Mouse (Mus musculus) kidney, embryonic 16.5 days (tissue): Measurements from ENCODE around the gene Traf3ip1. TPM values are rescaled to one million over a fixed set of nuclear protein-coding genes. Genes with fewer than 3 reads are reported as not detected.

Experiments used
- ATAC-seq: fragments of 200-750 bp; cut with Nextera tagmentation; 2 replicates; pipeline ENCODE4 v1.8.0; 2017; ENCODE audit warnings: moderate TSS enrichment; ENCODE audit not compliant: low FRiP score, low TSS enrichment
- H3K27ac ChIP-seq: fragments of 300-500 bp; sonication (generic); 2 replicates; pipeline ENCODE4 v1.5.1; 2014; ENCODE audit warnings: low read length
- H3K27me3 ChIP-seq: fragments of 300-500 bp; sonication (generic); 2 replicates; pipeline ENCODE4 v1.6.1; 2014; ENCODE audit warnings: low read length, control low read depth, mixed read lengths; ENCODE audit not compliant: insufficient read depth
- H3K36me3 ChIP-seq: fragments of 300-500 bp; sonication (generic); 2 replicates; pipeline ENCODE4 v1.6.1; 2014; ENCODE audit warnings: low read length, control low read depth, mixed read lengths; ENCODE audit not compliant: insufficient read depth
- H3K4me1 ChIP-seq: fragments of 300-500 bp; sonication (generic); 2 replicates; pipeline ENCODE4 v1.6.1; 2014; ENCODE audit warnings: low read length, control low read depth, mixed read lengths; ENCODE audit not compliant: insufficient read depth
- H3K4me2 ChIP-seq: fragments of 300-500 bp; sonication (generic); replicated peaks from 2 replicates; pipeline ENCODE4 v1.6.1; 2014; ENCODE audit warnings: low read depth, low read length
- H3K4me3 ChIP-seq: fragments of 300-500 bp; sonication (generic); 2 replicates; pipeline ENCODE4 v1.5.1; 2014; ENCODE audit warnings: mild to moderate bottlenecking, low read length
- H3K9ac ChIP-seq: fragments of 300-500 bp; sonication (generic); replicated peaks from 2 replicates; pipeline ENCODE4 v1.6.1; 2014; ENCODE audit warnings: low read length
- H3K9me3 ChIP-seq: fragments of 300-500 bp; sonication (generic); 2 replicates; pipeline ENCODE4 v1.6.1; 2016; ENCODE audit warnings: low read length, control low read depth
- WGBS: fragments of 180-500 bp; shearing (Covaris S2); extraction: QIAGEN DNeasy Blood & Tissue Kit; methylation state at CpG from one replicate; pipeline ENCODE4 v1.1.7; 2014; 5-methylcytosine and 5-hydroxymethylcytosine counted together
- polyA plus RNA-seq: library from polyadenylated mRNA; unstranded; fragments of >200 nt; fragmentation: Nextera tagmentation; extraction: Ambion mirVana; gene quantifications from 2 replicates; pipeline ENCODE4 v1.2.1, GENCODE M21; 2015

The Traf3ip1 gene
- 10.7 and 11.3 TPM in 2 replicates for polyA plus RNA-seq

DNA sequence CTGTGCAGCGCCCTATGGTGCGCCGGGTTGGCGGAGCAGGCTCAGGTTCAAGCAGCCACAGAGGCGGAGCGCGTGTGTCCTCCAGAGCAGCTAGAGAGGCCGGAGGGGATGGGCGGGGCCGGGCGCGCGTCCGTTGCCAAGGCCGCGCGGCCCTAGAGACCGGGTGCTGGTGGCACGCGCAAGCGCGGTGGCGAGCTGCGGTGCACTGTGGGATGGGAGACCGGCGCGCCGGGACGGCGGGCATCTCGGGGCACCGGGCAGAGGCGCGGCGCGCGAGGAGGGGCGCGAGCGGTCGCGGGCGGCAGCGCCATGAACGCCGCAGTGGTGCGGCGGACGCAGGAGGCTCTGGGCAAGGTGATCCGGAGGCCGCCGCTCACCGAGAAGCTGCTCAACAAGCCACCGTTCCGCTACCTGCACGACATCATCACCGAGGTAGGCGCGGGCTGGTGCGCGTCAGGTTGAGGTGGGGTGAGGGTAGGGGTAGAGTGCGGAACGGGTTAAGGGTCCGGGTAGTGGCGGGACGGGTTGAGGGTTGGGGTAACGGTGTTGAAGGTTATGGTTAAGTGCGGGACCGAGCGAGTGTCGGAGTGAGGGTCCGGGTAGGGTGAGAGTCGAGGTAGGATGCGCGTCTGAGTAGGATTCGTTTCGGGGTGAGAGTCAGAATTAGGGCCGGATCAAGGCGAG lies at the start of gene Traf3ip1:
Traf3ip1 (plus strand) TSS at position 191 of the 684 bp plus-strand sequence.
- Histone ChIP-seq H3K4me3 (peak within 1 kb of the TSS; percentile 91), H3K36me3 (no peaks in the 10 kb centered on the region)

DNA sequence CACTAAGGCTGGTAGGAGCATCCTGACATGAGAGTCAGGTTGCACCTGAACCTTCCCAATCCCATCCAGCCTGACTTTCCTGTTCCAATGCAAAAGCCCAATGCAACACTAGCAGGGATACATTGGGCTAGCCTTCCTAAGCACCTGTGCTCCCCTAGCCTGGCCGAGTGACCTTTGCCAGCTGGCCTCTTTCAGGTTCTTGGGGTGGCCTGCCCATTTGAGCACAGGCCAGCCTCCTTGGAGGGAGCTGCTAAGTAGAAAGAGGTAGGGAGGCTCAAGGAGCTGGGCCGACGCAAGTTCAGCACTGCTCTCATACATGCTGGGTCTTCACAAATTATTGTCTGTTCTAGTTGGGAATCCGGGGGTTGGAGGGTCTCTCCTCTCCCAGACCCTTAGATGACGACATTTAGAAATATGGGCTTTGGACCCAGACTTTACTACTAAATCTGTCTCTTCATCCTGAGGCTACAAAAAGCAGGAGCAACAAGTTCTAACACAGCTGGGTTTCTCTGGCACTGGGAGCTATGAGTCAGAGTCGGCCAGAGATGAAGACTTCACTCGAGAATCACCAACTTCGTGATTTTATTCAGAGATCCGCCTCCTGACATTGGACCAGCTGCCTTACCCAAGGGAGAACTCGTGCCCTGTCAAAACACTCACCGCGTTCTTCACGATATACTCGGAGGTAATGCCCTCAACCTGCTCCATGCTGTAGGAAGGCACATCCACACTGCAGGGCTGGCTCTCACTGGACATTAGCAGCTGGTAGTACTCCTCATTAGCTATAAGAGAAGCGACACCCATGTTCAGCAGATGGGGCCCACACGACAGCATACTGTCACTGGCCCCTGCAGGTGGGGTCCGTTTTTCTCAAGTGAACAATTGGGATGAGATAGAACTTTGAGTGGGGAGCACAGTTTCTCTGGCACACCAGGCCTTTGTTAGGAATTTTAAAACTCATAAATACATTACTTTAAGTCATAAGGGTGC lies 49.3 kb upstream of the Traf3ip1 start:
- peak overlapping the region; percentile 67; the same call in 1 of the 2 replicates for H3K27ac ChIP-seq
- ATAC-seq: no peak
- H3K4me3 ChIP-seq: no peak overlapping the region
- no peak overlapping the region for H3K9ac ChIP-seq
- H3K27me3 ChIP-seq: no peaks in the 10 kb centered on the region
- H3K36me3 ChIP-seq: peaks cover 15% of the 10 kb centered on the region
- peaks cover 7% of the 10 kb centered on the region for H3K9me3 ChIP-seq
- H3K4me2 ChIP-seq: no peak overlapping the region
- 85% methylated on average over 17 of the region's 17 CpGs for WGBS
- peaks cover 13% of the 10 kb centered on the region for H3K4me1 ChIP-seq

More for the DNA sequence above, at the start of gene Traf3ip1:
- peak within 1 kb of the TSS; percentile 89 for H3K4me2 ChIP-seq
- H3K27ac ChIP-seq: no peak within 1 kb of the TSS
- no peaks in the 10 kb centered on the region for H3K27me3 ChIP-seq
- under 1% methylated on average over 79 of the region's 79 CpGs for WGBS
- peak within 1 kb of the TSS; percentile 91 for H3K9ac ChIP-seq
- no peaks in the 10 kb centered on the region for H3K9me3 ChIP-seq
- H3K4me1 ChIP-seq: peaks cover 15% of the 10 kb centered on the region
- peak; percentile 99 for ATAC-seq

DNA sequence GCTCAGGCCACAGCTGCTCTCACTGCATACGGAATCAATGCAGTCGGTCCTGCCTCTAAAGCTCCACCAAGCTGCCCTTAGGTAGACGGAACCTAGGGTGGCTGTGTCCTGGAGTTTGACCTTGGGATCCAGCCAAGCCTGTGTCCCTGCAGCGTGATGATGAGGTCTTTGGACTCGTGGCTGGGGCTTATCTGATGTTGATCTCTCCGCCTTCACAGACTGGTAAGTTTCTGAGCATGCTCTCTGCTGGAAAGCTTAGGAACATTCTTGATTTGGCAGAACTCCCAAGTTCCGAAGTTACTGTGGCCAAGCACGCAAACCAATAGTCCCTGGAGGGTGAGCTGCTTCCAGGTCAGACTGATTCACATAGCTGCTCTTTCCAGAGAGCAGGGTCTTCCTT lies 48.4 kb upstream of the Traf3ip1 start:
- peak overlapping the region; percentile 29; the same call in 1 of the 2 replicates for H3K9ac ChIP-seq
- H3K9me3 ChIP-seq: peaks cover 7% of the 10 kb centered on the region
- H3K36me3 ChIP-seq: peaks cover 15% of the 10 kb centered on the region
- no peak overlapping the region for H3K4me2 ChIP-seq
- WGBS: 55% methylated on average over 8 of the region's 8 CpGs
- H3K4me3 ChIP-seq: no peak overlapping the region
- peaks cover 16% of the 10 kb centered on the region for H3K4me1 ChIP-seq
- H3K27ac ChIP-seq: peak overlapping the region; percentile 67
- peak; percentile 55; the same call in 1 of the 2 replicates for ATAC-seq
- no peaks in the 10 kb centered on the region for H3K27me3 ChIP-seq

DNA sequence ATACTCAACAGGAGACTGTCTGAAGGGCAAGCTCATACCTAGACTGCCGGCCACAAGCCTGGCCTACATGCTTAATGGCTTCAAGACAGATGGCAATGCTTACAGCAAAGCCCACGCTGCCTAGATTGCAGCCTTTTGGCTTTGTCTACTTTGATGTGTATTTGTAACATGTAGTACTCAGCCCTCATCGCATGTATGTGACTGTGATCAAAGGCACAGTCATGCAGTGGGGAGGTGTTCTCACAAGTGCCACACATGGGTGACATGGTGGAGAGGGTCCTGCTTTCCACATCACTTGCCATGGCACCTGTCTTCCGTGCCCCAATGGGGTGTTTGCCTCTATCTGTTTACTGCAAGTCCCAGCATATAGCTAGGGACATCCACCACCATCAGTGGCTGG lies 47.9 kb upstream of the Traf3ip1 start:
- H3K4me2 ChIP-seq: no peak overlapping the region
- peaks cover 7% of the 10 kb centered on the region for H3K9me3 ChIP-seq
- peaks cover 20% of the 10 kb centered on the region for H3K4me1 ChIP-seq
- H3K36me3 ChIP-seq: peaks cover 15% of the 10 kb centered on the region
- no peaks in the 10 kb centered on the region for H3K27me3 ChIP-seq
- peak overlapping the region; percentile 29; the same call in 1 of the 2 replicates for H3K9ac ChIP-seq
- peak overlapping the region; percentile 67 for H3K27ac ChIP-seq
- 79% methylated on average over 4 of the region's 4 CpGs for WGBS
- no peak overlapping the region for H3K4me3 ChIP-seq
- no peak for ATAC-seq

DNA sequence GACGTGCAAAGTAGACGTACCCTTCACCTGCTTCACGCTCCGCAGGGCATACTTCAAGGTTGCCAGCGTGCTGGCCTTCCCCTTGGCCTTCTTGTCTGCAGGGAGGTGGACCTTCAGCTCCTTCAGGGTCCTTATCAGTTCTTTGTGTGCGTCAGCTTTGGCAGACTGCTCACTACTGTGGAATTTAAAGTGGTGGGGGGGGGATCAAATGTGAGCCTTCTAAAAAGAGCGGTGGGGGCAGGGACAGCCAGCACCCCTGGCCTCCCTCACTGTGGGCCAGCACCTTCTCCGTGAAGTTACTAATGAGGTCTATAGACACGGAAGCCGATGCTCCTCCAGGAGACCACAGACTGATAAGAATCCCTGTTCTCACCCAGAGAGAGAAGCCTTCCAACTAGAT lies 45.8 kb upstream of the Traf3ip1 start:
- no peak overlapping the region for H3K9ac ChIP-seq
- no peaks in the 10 kb centered on the region for H3K27me3 ChIP-seq
- H3K27ac ChIP-seq: no peak overlapping the region
- H3K4me1 ChIP-seq: peaks cover 31% of the 10 kb centered on the region
- H3K4me2 ChIP-seq: no peak overlapping the region
- no peak for ATAC-seq
- H3K36me3 ChIP-seq: peaks cover 15% of the 10 kb centered on the region
- 79% methylated on average over 10 of the region's 10 CpGs for WGBS
- H3K4me3 ChIP-seq: no peak overlapping the region
- peaks cover 7% of the 10 kb centered on the region for H3K9me3 ChIP-seq

DNA sequence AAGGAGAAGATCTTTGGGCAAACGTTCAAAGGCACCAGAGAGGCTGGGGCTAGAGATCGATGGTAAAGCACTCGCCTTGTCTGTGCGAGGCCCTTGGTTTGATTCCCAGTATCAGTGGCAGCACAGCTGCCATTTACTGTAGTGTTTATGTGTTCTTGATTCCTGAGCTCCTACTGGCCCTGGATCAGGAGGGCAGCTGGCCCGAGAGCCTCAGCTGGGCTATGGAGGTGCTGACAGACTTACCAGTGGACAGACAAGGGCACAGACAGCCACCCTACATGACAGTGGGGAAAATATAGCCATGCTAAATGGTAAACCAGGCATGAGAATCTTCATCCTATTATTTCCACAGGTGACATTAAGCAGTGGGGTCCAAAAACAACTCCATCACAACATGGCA lies 43.6 kb upstream of the Traf3ip1 start:
- no peak overlapping the region for H3K4me3 ChIP-seq
- no peaks in the 10 kb centered on the region for H3K27me3 ChIP-seq
- 72% methylated on average over 5 of the region's 5 CpGs for WGBS
- no peak for ATAC-seq
- no peak overlapping the region for H3K9ac ChIP-seq
- peaks cover 15% of the 10 kb centered on the region for H3K36me3 ChIP-seq
- H3K27ac ChIP-seq: no peak overlapping the region
- H3K4me2 ChIP-seq: no peak overlapping the region
- H3K9me3 ChIP-seq: peaks cover 7% of the 10 kb centered on the region
- H3K4me1 ChIP-seq: peaks cover 49% of the 10 kb centered on the region

DNA sequence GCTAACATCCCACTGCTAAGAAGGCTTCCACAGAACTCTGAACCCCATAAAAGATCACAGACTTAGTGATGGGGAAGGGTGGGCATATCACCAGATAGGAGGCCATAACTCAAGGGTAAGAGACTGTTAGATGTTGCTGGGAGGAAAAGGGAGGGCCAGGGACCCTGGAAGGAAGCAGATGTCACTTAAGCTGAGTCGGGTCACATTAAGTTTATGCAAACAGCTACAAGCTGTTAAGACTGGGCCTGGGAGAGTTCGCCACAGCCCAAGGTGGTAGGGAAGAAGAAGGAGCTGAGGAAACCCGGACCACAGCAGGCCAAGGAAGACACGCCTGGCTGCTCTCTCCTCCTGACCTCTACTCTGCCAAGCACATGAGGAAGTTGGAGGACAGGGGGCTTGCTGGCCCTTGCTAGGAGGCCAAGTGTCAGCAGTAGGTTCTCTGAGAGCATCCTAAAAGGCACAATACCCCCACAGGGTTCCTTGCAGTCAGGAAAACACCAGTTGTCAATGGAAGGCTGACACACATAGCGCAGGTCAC lies 42.8 kb upstream of the Traf3ip1 start:
- ATAC-seq: no peak
- H3K9ac ChIP-seq: 0 out of 2 replicates have a peak overlapping the region, but pooled peaks have one; percentile 31
- peaks cover 7% of the 10 kb centered on the region for H3K9me3 ChIP-seq
- WGBS: 24% methylated on average over 5 of the region's 5 CpGs
- H3K36me3 ChIP-seq: peaks cover 15% of the 10 kb centered on the region
- peaks cover 49% of the 10 kb centered on the region for H3K4me1 ChIP-seq
- no peak overlapping the region for H3K4me3 ChIP-seq
- H3K4me2 ChIP-seq: no peak overlapping the region
- no peaks in the 10 kb centered on the region for H3K27me3 ChIP-seq
- H3K27ac ChIP-seq: peak overlapping the region; percentile 47

DNA sequence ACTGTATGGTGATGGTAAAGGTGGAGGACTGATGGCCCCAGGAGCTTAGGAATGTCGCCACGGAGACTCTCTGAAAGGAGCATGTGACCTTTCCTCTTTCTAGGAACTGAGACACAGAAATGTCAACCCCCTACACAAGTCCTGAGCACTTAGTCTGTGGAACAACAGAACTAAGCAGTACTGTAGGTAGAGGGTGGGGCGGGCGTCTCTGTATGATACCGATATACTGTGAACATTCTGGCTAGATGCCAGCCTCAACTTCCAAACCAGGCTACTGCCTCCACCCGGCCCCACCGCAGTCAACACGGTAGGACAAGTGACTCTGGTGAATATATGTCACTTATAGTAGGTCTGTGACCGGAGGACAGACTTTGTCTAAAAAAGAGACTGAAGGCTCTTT lies 40.5 kb upstream of the Traf3ip1 start:
- peaks cover 64% of the 10 kb centered on the region for H3K4me1 ChIP-seq
- no peak overlapping the region for H3K27ac ChIP-seq
- H3K27me3 ChIP-seq: no peaks in the 10 kb centered on the region
- H3K9me3 ChIP-seq: no peaks in the 10 kb centered on the region
- WGBS: 77% methylated on average over 9 of the region's 9 CpGs
- peaks cover 4% of the 10 kb centered on the region; the same call in 1 of the 2 replicates for H3K36me3 ChIP-seq
- no peak for ATAC-seq
- no peak overlapping the region for H3K9ac ChIP-seq
- no peak overlapping the region for H3K4me2 ChIP-seq
- no peak overlapping the region for H3K4me3 ChIP-seq

DNA sequence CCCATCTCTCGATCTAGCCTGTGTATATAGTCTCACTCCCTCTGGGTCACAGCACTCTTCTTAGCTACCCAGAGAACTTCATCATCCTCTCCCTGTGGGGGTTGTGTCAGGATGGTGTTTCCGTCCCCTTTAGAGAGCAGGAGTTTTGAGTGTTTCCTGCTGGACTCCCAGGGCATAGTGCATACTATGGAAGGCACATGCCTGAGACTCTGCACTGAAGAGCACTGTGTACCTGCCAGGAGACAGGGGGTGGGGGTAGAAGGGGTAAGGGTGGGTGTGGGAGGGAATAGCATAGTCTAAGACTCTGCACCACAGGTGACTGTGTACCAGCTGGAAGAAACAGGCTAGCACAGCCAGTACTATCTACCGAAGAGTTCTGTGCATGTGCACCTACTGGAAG lies 40.1 kb upstream of the Traf3ip1 start:
- 70% methylated on average over 3 of the region's 3 CpGs for WGBS
- no peak overlapping the region for H3K9ac ChIP-seq
- H3K9me3 ChIP-seq: no peaks in the 10 kb centered on the region
- ATAC-seq: no peak
- H3K36me3 ChIP-seq: no peaks in the 10 kb centered on the region
- H3K4me1 ChIP-seq: peaks cover 64% of the 10 kb centered on the region
- no peaks in the 10 kb centered on the region for H3K27me3 ChIP-seq
- H3K4me3 ChIP-seq: no peak overlapping the region
- H3K27ac ChIP-seq: peak overlapping the region; percentile 75; the same call in 1 of the 2 replicates
- no peak overlapping the region for H3K4me2 ChIP-seq
